Mouse (Mus musculus): ENCODE measurements around the gene Psmc3ip.

- TF ChIP-seq CTCF (IDR thresholded peaks at IDR 0.05; ENCODE audit: insufficient read depth, low read depth, low read length) (no peak), POLR2A (IDR thresholded peaks at IDR 0.05; ENCODE audit: insufficient read depth, low read depth, low read length) (no peak)
These were observed 43.6 kb downstream of the Psmc3ip start for GRCm38 (mm10) chr11:101051617-101052016.

All from olfactory bulb, adult 2 months (tissue).